Mouse (Mus musculus) neural tube, embryonic 15.5 days (tissue): ENCODE data around the gene Fam114a1. TPM values are rescaled to one million over a fixed set of nuclear protein-coding genes. Genes with fewer than 3 reads are reported as not detected.
A peak's percentile ranks its signal among the peaks of the same experiment; 100 is the strongest.

Experiments used
- ATAC-seq: fragments of 200-750 bp; cut with Nextera tagmentation; 2 replicates; pipeline ENCODE4 v1.8.0; 2017; ENCODE audit warnings: mild to moderate bottlenecking, moderate TSS enrichment, moderate library complexity; ENCODE audit not compliant: low FRiP score
- H3K27ac ChIP-seq: fragments of 300-500 bp; sonication (generic); replicated peaks from 2 replicates; pipeline ENCODE4 v1.5.1; 2015; ENCODE audit warnings: mild to moderate bottlenecking, inconsistent platforms
- H3K27me3 ChIP-seq: fragments of 300-500 bp; sonication (generic); replicated peaks from 2 replicates; pipeline ENCODE4 v1.6.1; 2015; ENCODE audit warnings: inconsistent platforms
- H3K36me3 ChIP-seq: fragments of 300-500 bp; sonication (generic); 2 replicates; pipeline ENCODE4 v1.6.1; 2015; ENCODE audit warnings: inconsistent platforms
- H3K4me1 ChIP-seq: fragments of 300-500 bp; sonication (generic); 2 replicates; pipeline ENCODE4 v1.6.1; 2015; ENCODE audit warnings: inconsistent platforms
- H3K4me2 ChIP-seq: fragments of 300-500 bp; sonication (generic); 2 replicates; pipeline ENCODE4 v1.6.1; 2015; ENCODE audit warnings: inconsistent platforms, mild to moderate bottlenecking, moderate library complexity
- H3K4me3 ChIP-seq: fragments of 300-500 bp; sonication (generic); replicated peaks from 2 replicates; pipeline ENCODE4 v1.5.1; 2015; ENCODE audit warnings: mild to moderate bottlenecking, inconsistent platforms
- H3K9ac ChIP-seq: fragments of 300-500 bp; sonication (generic); replicated peaks from 2 replicates; pipeline ENCODE4 v1.6.1; 2015; ENCODE audit warnings: mild to moderate bottlenecking, inconsistent platforms
- H3K9me3 ChIP-seq: fragments of 300-500 bp; sonication (generic); replicated peaks from 2 replicates; pipeline ENCODE4 v1.6.1; 2016; ENCODE audit warnings: inconsistent platforms
- WGBS: fragments of 180-500 bp; shearing (Covaris S2); methylation state at CpG from one replicate; pipeline ENCODE4 v1.1.7; 2015; ENCODE audit warnings: mixed read lengths; 5-methylcytosine and 5-hydroxymethylcytosine counted together
- polyA plus RNA-seq: library from polyadenylated mRNA; unstranded; fragments of >200 nt; fragmentation: Nextera tagmentation; extraction: Ambion mirVana; gene quantifications from 2 replicates; pipeline ENCODE4 v1.2.1, GENCODE M21; 2015

The Fam114a1 gene
- polyA plus RNA-seq, 1 experiment from 2014 or later = 10.9 TPM

GRCm38 (mm10) chr5:65068166-65068565 is 98.3 kb downstream of the Fam114a1 start:
- peaks cover 11% of the 10 kb centered on the region; the same call in 1 of the 2 replicates for H3K4me1 ChIP-seq
- whole genome bisulfite sequencing = 44% methylated on average over 6 of the region's 6 CpGs
- H3K4me2 ChIP-seq = no peak overlapping the region
- no peak overlapping the region for H3K27ac ChIP-seq
- H3K27me3 ChIP-seq = no peaks in the 10 kb centered on the region
- H3K36me3 ChIP-seq = no peaks in the 10 kb centered on the region
- H3K9me3 ChIP-seq = no peaks in the 10 kb centered on the region
- no peak overlapping the region for H3K9ac ChIP-seq
- ATAC-seq = no peak
- no peak overlapping the region for H3K4me3 ChIP-seq

GRCm38 (mm10) chr5:65069872-65070271 is 100.0 kb downstream of the Fam114a1 start:
- no peaks in the 10 kb centered on the region for H3K36me3 ChIP-seq
- H3K27me3 ChIP-seq = no peaks in the 10 kb centered on the region
- H3K4me1 ChIP-seq = peaks cover 11% of the 10 kb centered on the region; the same call in 1 of the 2 replicates
- 54% methylated on average over 11 of the region's 11 CpGs for WGBS
- no peak overlapping the region for H3K9ac ChIP-seq
- no peaks in the 10 kb centered on the region for H3K9me3 ChIP-seq
- no peak overlapping the region for H3K4me2 ChIP-seq
- no peak overlapping the region for H3K4me3 ChIP-seq
- ATAC-seq = peak; percentile 57; the same call in 1 of the 2 replicates
- H3K27ac ChIP-seq = peak overlapping the region; percentile 63

- peaks cover 11% of the 10 kb centered on the region; the same call in 1 of the 2 replicates for H3K4me1 ChIP-seq
- no peak overlapping the region for H3K4me2 ChIP-seq
- no peak overlapping the region for H3K9ac ChIP-seq
- ATAC-seq = no peak
- no peak overlapping the region for H3K27ac ChIP-seq
- H3K36me3 ChIP-seq = no peaks in the 10 kb centered on the region
- 12% methylated on average over 6 of the region's 6 CpGs for WGBS
- no peak overlapping the region for H3K4me3 ChIP-seq
- no peaks in the 10 kb centered on the region for H3K9me3 ChIP-seq
- H3K27me3 ChIP-seq = no peaks in the 10 kb centered on the region
These were observed 101.8 kb downstream of the Fam114a1 start for GRCm38 (mm10) chr5:65071689-65072118.

- Histone ChIP-seq H3K4me2 (no peak overlapping the region), H3K9me3 (no peaks in the 10 kb centered on the region), H3K4me1 (peaks cover 11% of the 10 kb centered on the region; the same call in 1 of the 2 replicates), H3K9ac (no peak overlapping the region), H3K27ac (no peak overlapping the region), H3K4me3 (no peak overlapping the region), H3K36me3 (no peaks in the 10 kb centered on the region), H3K27me3 (no peaks in the 10 kb centered on the region)
- WGBS = 74% methylated on average over 4 of the region's 4 CpGs
- no peak for ATAC-seq
These were observed 103.4 kb downstream of the Fam114a1 start for GRCm38 (mm10) chr5:65073247-65073646.

- Histone ChIP-seq H3K36me3 (no peaks in the 10 kb centered on the region), H3K4me3 (no peak overlapping the region), H3K9ac (no peak overlapping the region), H3K27me3 (no peaks in the 10 kb centered on the region), H3K27ac (no peak overlapping the region), H3K9me3 (no peaks in the 10 kb centered on the region), H3K4me1 (peaks cover 7% of the 10 kb centered on the region; the same call in 1 of the 2 replicates), H3K4me2 (no peak overlapping the region)
- ATAC-seq = no peak
- WGBS = 71% methylated on average over 7 of the region's 7 CpGs
These were observed 104.8 kb downstream of the Fam114a1 start for GRCm38 (mm10) chr5:65074693-65075092.

GRCm38 (mm10) chr5:65076087-65076486 is 106.2 kb downstream of the Fam114a1 start:
- Histone ChIP-seq H3K27me3 (no peaks in the 10 kb centered on the region), H3K4me2 (no peak overlapping the region), H3K4me1 (no peaks in the 10 kb centered on the region), H3K4me3 (no peak overlapping the region), H3K27ac (no peak overlapping the region), H3K9me3 (no peaks in the 10 kb centered on the region), H3K36me3 (no peaks in the 10 kb centered on the region), H3K9ac (no peak overlapping the region)
- 80% methylated on average over 2 of the region's 2 CpGs for WGBS
- no peak for ATAC-seq

GRCm38 (mm10) chr5:65076748-65077147 is 106.9 kb downstream of the Fam114a1 start:
- ATAC-seq = no peak
- no peak overlapping the region for H3K4me2 ChIP-seq

GRCm38 (mm10) chr5:65078081-65078480 is 108.2 kb downstream of the Fam114a1 start:
- WGBS = 93% methylated on average over 4 of the region's 4 CpGs
- Histone ChIP-seq H3K27me3 (no peaks in the 10 kb centered on the region), H3K36me3 (no peaks in the 10 kb centered on the region), H3K4me3 (no peak overlapping the region), H3K4me1 (no peaks in the 10 kb centered on the region), H3K4me2 (no peak overlapping the region), H3K9me3 (no peaks in the 10 kb centered on the region), H3K9ac (no peak overlapping the region), H3K27ac (no peak overlapping the region)
- no peak for ATAC-seq

More at GRCm38 (mm10) chr5:65076748-65077147, 106.9 kb downstream of the Fam114a1 start:
- Histone ChIP-seq H3K27ac (no peak overlapping the region), H3K4me1 (no peaks in the 10 kb centered on the region), H3K9me3 (no peaks in the 10 kb centered on the region), H3K27me3 (no peaks in the 10 kb centered on the region), H3K9ac (no peak overlapping the region), H3K4me3 (no peak overlapping the region), H3K36me3 (no peaks in the 10 kb centered on the region)
- WGBS = 53% methylated on average over 3 of the region's 3 CpGs

GRCm38 (mm10) chr5:65079881-65080280 is 110.0 kb downstream of the Fam114a1 start:
- ATAC-seq = no peak
- Histone ChIP-seq H3K9ac (no peak overlapping the region), H3K4me2 (peak overlapping the region; percentile 11; the same call in 1 of the 2 replicates), H3K4me3 (no peak overlapping the region), H3K27ac (no peak overlapping the region), H3K9me3 (no peaks in the 10 kb centered on the region), H3K4me1 (no peaks in the 10 kb centered on the region), H3K36me3 (no peaks in the 10 kb centered on the region), H3K27me3 (no peaks in the 10 kb centered on the region)
- 75% methylated on average over 9 of the region's 9 CpGs for WGBS

GRCm38 (mm10) chr5:65081836-65082235 is 112.0 kb downstream of the Fam114a1 start:
- Histone ChIP-seq H3K9me3 (no peaks in the 10 kb centered on the region), H3K4me1 (no peaks in the 10 kb centered on the region), H3K27ac (no peak overlapping the region), H3K9ac (no peak overlapping the region), H3K4me3 (no peak overlapping the region), H3K36me3 (no peaks in the 10 kb centered on the region), H3K4me2 (no peak overlapping the region), H3K27me3 (no peaks in the 10 kb centered on the region)
- no peak for ATAC-seq
- WGBS = 89% methylated on average over 4 of the region's 4 CpGs

GRCm38 (mm10) chr5:65086522-65086921 is 116.7 kb downstream of the Fam114a1 start:
- Histone ChIP-seq H3K9ac (no peak overlapping the region), H3K4me1 (no peaks in the 10 kb centered on the region), H3K9me3 (no peaks in the 10 kb centered on the region), H3K4me3 (no peak overlapping the region), H3K27ac (no peak overlapping the region), H3K36me3 (no peaks in the 10 kb centered on the region), H3K4me2 (no peak overlapping the region), H3K27me3 (no peaks in the 10 kb centered on the region)
- WGBS = 83% methylated on average over 6 of the region's 6 CpGs
- ATAC-seq = no peak

- ATAC-seq = no peak
These were observed 119.8 kb downstream of the Fam114a1 start for GRCm38 (mm10) chr5:65089707-65090106.

More at GRCm38 (mm10) chr5:65089707-65090106, 119.8 kb downstream of the Fam114a1 start:
- H3K4me1 ChIP-seq = no peaks in the 10 kb centered on the region
- 81% methylated on average over 3 of the region's 3 CpGs for WGBS
- no peak overlapping the region for H3K4me2 ChIP-seq
- H3K4me3 ChIP-seq = no peak overlapping the region
- H3K9me3 ChIP-seq = no peaks in the 10 kb centered on the region
- no peaks in the 10 kb centered on the region for H3K36me3 ChIP-seq
- no peak overlapping the region for H3K27ac ChIP-seq
- no peak overlapping the region for H3K9ac ChIP-seq
- no peaks in the 10 kb centered on the region for H3K27me3 ChIP-seq
